Mouse (Mus musculus) neural tube, embryonic 15.5 days (tissue): Measurements from ENCODE around the gene Gtdc1. TPM values are rescaled to one million over a fixed set of nuclear protein-coding genes. Genes with fewer than 3 reads are reported as not detected.
A peak's percentile ranks its signal among the peaks of the same experiment; 100 is the strongest.

Experiments
- ATAC-seq: fragments of 200-750 bp; cut with Nextera tagmentation; 2 replicates; pipeline ENCODE4 v1.8.0; 2017; ENCODE audit warnings: mild to moderate bottlenecking, moderate TSS enrichment, moderate library complexity; ENCODE audit not compliant: low FRiP score
- H3K27ac ChIP-seq: fragments of 300-500 bp; sonication (generic); replicated peaks from 2 replicates; pipeline ENCODE4 v1.5.1; 2015; ENCODE audit warnings: mild to moderate bottlenecking, inconsistent platforms
- H3K27me3 ChIP-seq: fragments of 300-500 bp; sonication (generic); replicated peaks from 2 replicates; pipeline ENCODE4 v1.6.1; 2015; ENCODE audit warnings: inconsistent platforms
- H3K36me3 ChIP-seq: fragments of 300-500 bp; sonication (generic); 2 replicates; pipeline ENCODE4 v1.6.1; 2015; ENCODE audit warnings: inconsistent platforms
- H3K4me1 ChIP-seq: fragments of 300-500 bp; sonication (generic); 2 replicates; pipeline ENCODE4 v1.6.1; 2015; ENCODE audit warnings: inconsistent platforms
- H3K4me2 ChIP-seq: fragments of 300-500 bp; sonication (generic); 2 replicates; pipeline ENCODE4 v1.6.1; 2015; ENCODE audit warnings: inconsistent platforms, mild to moderate bottlenecking, moderate library complexity
- H3K4me3 ChIP-seq: fragments of 300-500 bp; sonication (generic); replicated peaks from 2 replicates; pipeline ENCODE4 v1.5.1; 2015; ENCODE audit warnings: mild to moderate bottlenecking, inconsistent platforms
- H3K9ac ChIP-seq: fragments of 300-500 bp; sonication (generic); replicated peaks from 2 replicates; pipeline ENCODE4 v1.6.1; 2015; ENCODE audit warnings: mild to moderate bottlenecking, inconsistent platforms
- H3K9me3 ChIP-seq: fragments of 300-500 bp; sonication (generic); replicated peaks from 2 replicates; pipeline ENCODE4 v1.6.1; 2016; ENCODE audit warnings: inconsistent platforms
- WGBS: fragments of 180-500 bp; shearing (Covaris S2); methylation state at CpG from one replicate; pipeline ENCODE4 v1.1.7; 2015; ENCODE audit warnings: mixed read lengths; 5-methylcytosine and 5-hydroxymethylcytosine counted together
- polyA plus RNA-seq: library from polyadenylated mRNA; unstranded; fragments of >200 nt; fragmentation: Nextera tagmentation; extraction: Ambion mirVana; gene quantifications from 2 replicates; pipeline ENCODE4 v1.2.1, GENCODE M21; 2015

Gene Gtdc1
- polyA plus RNA-seq, 1 experiment from 2014 or later = 19.7 TPM

GRCm38 (mm10) chr2:44736618-44737017, 190.8 kb downstream of the Gtdc1 start:
- Histone ChIP-seq H3K36me3 (no peaks in the 10 kb centered on the region), H3K9me3 (no peaks in the 10 kb centered on the region), H3K27ac (no peak overlapping the region), H3K4me3 (no peak overlapping the region), H3K4me2 (no peak overlapping the region), H3K9ac (no peak overlapping the region), H3K27me3 (no peaks in the 10 kb centered on the region), H3K4me1 (no peaks in the 10 kb centered on the region)
- WGBS = 93% methylated on average over 1 of the region's 1 CpGs
- no peak for ATAC-seq

GRCm38 (mm10) chr2:44721461-44721860, 206.0 kb downstream of the Gtdc1 start:
- Histone ChIP-seq H3K4me3 (no peak overlapping the region), H3K4me1 (no peaks in the 10 kb centered on the region), H3K27ac (no peak overlapping the region), H3K9me3 (no peaks in the 10 kb centered on the region), H3K36me3 (no peaks in the 10 kb centered on the region), H3K27me3 (no peaks in the 10 kb centered on the region), H3K4me2 (no peak overlapping the region), H3K9ac (no peak overlapping the region)
- no peak for ATAC-seq

DNA sequence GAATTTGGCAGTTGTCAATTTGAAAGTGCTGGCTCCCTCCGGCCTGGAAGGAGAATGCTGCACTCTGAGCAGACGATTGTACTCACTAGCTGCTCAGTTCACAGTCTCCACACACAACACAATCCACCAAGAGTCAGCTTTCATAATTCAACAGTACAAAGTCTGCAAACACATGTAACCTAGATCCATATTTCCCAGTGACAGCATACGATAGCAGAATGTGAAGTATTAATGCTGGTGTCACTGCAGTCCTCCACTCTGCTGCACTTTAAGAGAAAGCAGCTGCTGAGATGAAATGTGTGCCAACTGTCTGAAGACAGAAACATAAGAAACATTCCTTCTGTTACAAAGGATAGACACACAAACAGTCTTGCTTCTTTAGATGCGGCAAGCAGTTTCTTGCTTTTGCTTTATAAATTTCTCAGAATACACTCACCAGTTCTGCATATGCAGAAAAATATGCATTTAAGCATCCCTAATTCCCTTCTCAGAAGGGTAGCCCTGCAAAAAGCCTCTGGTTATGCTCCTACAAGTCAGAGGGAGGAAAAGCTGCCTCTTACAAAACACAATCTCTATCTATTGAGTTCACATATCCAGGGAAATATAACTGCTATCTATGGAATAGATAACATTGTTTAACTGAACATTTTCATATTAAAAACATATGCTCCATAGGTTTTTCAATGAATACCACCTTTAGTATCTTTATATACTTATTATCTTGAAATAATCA, 221.4 kb downstream of the Gtdc1 start:
- no peaks in the 10 kb centered on the region for H3K36me3 ChIP-seq
- H3K27ac ChIP-seq = peak overlapping the region; percentile 37; the same call in 1 of the 2 replicates
- 65% methylated on average over 4 of the region's 4 CpGs for WGBS
- no peaks in the 10 kb centered on the region for H3K27me3 ChIP-seq
- no peak overlapping the region for H3K4me2 ChIP-seq
- H3K9me3 ChIP-seq = no peaks in the 10 kb centered on the region
- peaks cover 5% of the 10 kb centered on the region; the same call in 1 of the 2 replicates for H3K4me1 ChIP-seq
- H3K4me3 ChIP-seq = no peak overlapping the region
- ATAC-seq = 0 out of 2 replicates have a peak, but pooled peaks have one; percentile 45
- no peak overlapping the region for H3K9ac ChIP-seq

DNA sequence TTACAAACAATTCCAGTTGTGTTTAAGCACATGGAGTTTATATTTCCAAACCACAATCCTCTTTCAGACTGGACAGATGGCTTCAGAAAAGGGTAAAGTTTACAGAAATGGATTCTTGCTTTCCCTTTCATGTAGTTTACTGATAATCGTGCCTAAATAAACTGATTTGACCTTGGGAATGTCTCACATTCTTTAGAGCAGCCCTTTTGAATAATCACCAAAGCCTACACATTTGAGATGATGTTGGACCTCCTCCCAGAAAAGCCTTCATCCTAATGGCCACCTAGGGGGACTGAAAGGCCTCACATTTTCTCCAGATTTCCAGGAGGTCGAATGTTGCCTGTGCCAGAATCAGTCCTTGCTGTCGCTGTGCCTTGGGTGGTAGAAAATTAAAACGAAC, 227.2 kb downstream of the Gtdc1 start:
- no peaks in the 10 kb centered on the region for H3K27me3 ChIP-seq
- no peak for ATAC-seq
- WGBS = 57% methylated on average over 4 of the region's 4 CpGs

DNA sequence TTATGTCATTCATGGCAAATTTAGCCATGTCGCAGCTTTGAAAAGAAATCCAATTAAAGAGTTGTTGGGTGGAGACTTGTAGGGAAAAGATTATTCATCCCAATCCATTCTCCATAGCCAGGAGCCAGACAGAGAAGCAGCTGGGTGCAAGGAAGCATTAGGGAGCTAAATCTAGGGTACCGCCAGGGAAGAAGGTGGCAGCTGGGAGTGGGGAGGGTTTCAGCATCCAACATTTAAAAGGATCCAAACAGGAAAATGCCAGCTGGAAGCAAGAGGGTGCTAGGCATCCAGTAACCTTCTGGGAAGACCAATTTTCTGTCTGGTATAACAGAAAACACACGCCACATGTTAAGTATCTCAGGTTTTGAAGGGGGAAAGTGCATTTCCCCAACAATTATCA, 231.0 kb downstream of the Gtdc1 start:
- no peak for ATAC-seq
- Histone ChIP-seq H3K4me2 (no peak overlapping the region), H3K9me3 (no peaks in the 10 kb centered on the region), H3K27ac (no peak overlapping the region), H3K36me3 (no peaks in the 10 kb centered on the region), H3K27me3 (no peaks in the 10 kb centered on the region), H3K4me3 (no peak overlapping the region), H3K9ac (no peak overlapping the region), H3K4me1 (no peaks in the 10 kb centered on the region; the same call in 1 of the 2 replicates)
- 46% methylated on average over 3 of the region's 3 CpGs for WGBS

More for the DNA sequence above, 227.2 kb downstream of the Gtdc1 start:
- Histone ChIP-seq H3K4me3 (no peak overlapping the region), H3K4me2 (no peak overlapping the region), H3K36me3 (no peaks in the 10 kb centered on the region), H3K9ac (no peak overlapping the region), H3K27ac (no peak overlapping the region), H3K4me1 (no peaks in the 10 kb centered on the region; the same call in 1 of the 2 replicates), H3K9me3 (no peaks in the 10 kb centered on the region)

GRCm38 (mm10) chr2:44693898-44694297, 233.6 kb downstream of the Gtdc1 start:
- Histone ChIP-seq H3K27ac (no peak overlapping the region), H3K4me1 (no peaks in the 10 kb centered on the region), H3K4me2 (no peak overlapping the region), H3K9ac (no peak overlapping the region), H3K4me3 (no peak overlapping the region), H3K27me3 (no peaks in the 10 kb centered on the region), H3K9me3 (no peaks in the 10 kb centered on the region), H3K36me3 (no peaks in the 10 kb centered on the region)
- WGBS = 18% methylated on average over 1 of the region's 1 CpGs
- ATAC-seq = no peak

- Histone ChIP-seq H3K9me3 (no peaks in the 10 kb centered on the region), H3K27ac (no peak overlapping the region), H3K27me3 (no peaks in the 10 kb centered on the region), H3K4me1 (no peaks in the 10 kb centered on the region), H3K4me3 (no peak overlapping the region), H3K36me3 (no peaks in the 10 kb centered on the region), H3K9ac (no peak overlapping the region), H3K4me2 (no peak overlapping the region)
- no peak for ATAC-seq
- 90% methylated on average over 7 of the region's 7 CpGs for WGBS
Observed at GRCm38 (mm10) chr2:44664049-44664448, 263.4 kb downstream of the Gtdc1 start.

DNA sequence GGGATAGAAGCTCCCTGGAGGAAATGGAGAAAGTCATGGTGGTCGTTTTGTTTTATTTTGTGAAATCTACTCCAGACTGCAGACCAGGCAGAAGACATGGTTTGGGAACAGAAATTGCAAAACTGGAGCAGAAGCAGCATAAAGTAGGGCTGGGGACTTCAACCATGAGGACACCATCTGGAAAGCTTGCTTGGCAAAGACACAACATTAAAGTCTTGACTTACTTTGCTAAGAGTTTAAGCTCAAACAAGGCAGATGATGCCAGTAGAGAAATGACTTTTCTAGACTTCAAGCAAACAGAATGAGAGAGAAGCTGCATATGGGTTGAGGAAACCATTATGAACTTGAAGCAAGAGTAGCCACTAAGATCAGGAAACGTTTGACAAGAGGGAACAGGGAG, 267.6 kb downstream of the Gtdc1 start:
- Histone ChIP-seq H3K27ac (no peak overlapping the region), H3K9ac (no peak overlapping the region), H3K36me3 (no peaks in the 10 kb centered on the region), H3K4me1 (no peaks in the 10 kb centered on the region), H3K4me3 (no peak overlapping the region), H3K27me3 (no peaks in the 10 kb centered on the region), H3K4me2 (no peak overlapping the region), H3K9me3 (no peaks in the 10 kb centered on the region)
- WGBS = 86% methylated on average over 2 of the region's 2 CpGs
- ATAC-seq = no peak

- Histone ChIP-seq H3K36me3 (no peaks in the 10 kb centered on the region), H3K27me3 (no peaks in the 10 kb centered on the region), H3K4me1 (no peaks in the 10 kb centered on the region), H3K9me3 (no peaks in the 10 kb centered on the region), H3K27ac (no peak overlapping the region), H3K4me3 (no peak overlapping the region), H3K9ac (no peak overlapping the region), H3K4me2 (no peak overlapping the region)
- no peak for ATAC-seq
Observed at GRCm38 (mm10) chr2:44659011-44659410, 268.4 kb downstream of the Gtdc1 start.

DNA sequence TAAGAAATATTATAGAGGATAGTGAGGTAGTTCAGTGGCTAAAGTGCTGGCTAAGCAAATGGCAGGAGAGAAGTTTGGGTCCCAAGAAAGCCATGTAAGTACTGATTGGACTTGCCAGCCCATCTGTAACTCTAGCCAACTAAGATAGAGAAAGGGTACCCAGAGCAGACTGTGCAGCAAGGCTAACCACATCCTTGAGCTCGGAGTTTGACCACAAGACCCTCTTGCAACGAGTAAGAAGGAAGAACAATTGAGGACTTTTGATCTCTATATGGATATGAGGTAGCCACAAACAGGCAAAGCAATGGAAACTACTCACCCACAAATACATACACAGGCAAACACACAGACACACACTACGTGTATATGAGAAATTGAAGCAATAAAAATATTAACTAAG, 278.9 kb downstream of the Gtdc1 start:
- Histone ChIP-seq H3K4me1 (no peaks in the 10 kb centered on the region), H3K4me3 (no peak overlapping the region), H3K9me3 (no peaks in the 10 kb centered on the region), H3K4me2 (no peak overlapping the region), H3K9ac (no peak overlapping the region), H3K36me3 (no peaks in the 10 kb centered on the region), H3K27me3 (no peaks in the 10 kb centered on the region), H3K27ac (no peak overlapping the region)
- ATAC-seq = no peak
- WGBS = 91% methylated on average over 3 of the region's 3 CpGs

DNA sequence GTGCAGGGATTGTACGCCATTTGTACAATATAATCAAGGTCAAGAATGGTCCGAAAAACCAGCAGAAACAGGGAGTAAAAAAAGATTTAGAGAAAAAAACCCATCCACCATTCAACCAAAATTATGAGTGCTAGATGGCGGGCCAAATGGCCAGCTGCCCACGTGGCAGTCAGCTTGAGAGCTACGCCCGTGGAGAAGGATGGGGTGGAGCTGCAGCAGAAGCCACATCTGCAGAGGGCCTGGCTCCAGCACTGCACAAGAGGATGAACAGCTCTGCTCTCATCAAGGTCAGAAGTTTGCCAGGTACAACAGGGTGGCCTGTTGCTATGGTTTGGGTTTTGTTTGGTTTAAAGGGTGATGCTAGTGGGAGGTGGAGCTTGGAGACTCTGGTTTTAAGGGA, 281.1 kb downstream of the Gtdc1 start:
- Histone ChIP-seq H3K9me3 (no peaks in the 10 kb centered on the region), H3K4me3 (no peak overlapping the region), H3K36me3 (no peaks in the 10 kb centered on the region), H3K4me1 (no peaks in the 10 kb centered on the region), H3K4me2 (no peak overlapping the region), H3K9ac (no peak overlapping the region), H3K27me3 (no peaks in the 10 kb centered on the region), H3K27ac (no peak overlapping the region)
- WGBS = 86% methylated on average over 6 of the region's 6 CpGs
- no peak for ATAC-seq

- Histone ChIP-seq H3K9ac (no peak overlapping the region), H3K36me3 (no peaks in the 10 kb centered on the region), H3K27me3 (no peaks in the 10 kb centered on the region), H3K27ac (no peak overlapping the region), H3K4me2 (no peak overlapping the region), H3K9me3 (no peaks in the 10 kb centered on the region), H3K4me3 (no peak overlapping the region), H3K4me1 (no peaks in the 10 kb centered on the region)
- WGBS = 64% methylated on average over 2 of the region's 2 CpGs
- no peak for ATAC-seq
Observed at GRCm38 (mm10) chr2:44639370-44639769, 288.1 kb downstream of the Gtdc1 start.
